Mouse (Mus musculus) liver, postnatal 0 days (tissue): ENCODE results near the gene Fam171a1. TPM values are rescaled to one million over a fixed set of nuclear protein-coding genes. Genes with fewer than 3 reads are reported as not detected.

Experiments used
- ATAC-seq: fragments of 200-750 bp; cut with Nextera tagmentation; 2 replicates; pipeline ENCODE4 v1.8.0; 2017; ENCODE audit warnings: mild to moderate bottlenecking, moderate library complexity
- DNase-seq: peaks from one replicate; pipeline ENCODE4 v3.0.0-alpha.2; 2016
- H3K27ac ChIP-seq: fragments of 300-500 bp; sonication (generic); 2 replicates; pipeline ENCODE4 v1.5.1; 2014; ENCODE audit warnings: antibody characterized with exemption, moderate library complexity, mild to moderate bottlenecking, low read depth
- H3K27me3 ChIP-seq: fragments of 300-500 bp; sonication (generic); 2 replicates; pipeline ENCODE4 v1.6.1; 2014; ENCODE audit warnings: low read length, control low read depth, mixed read lengths; ENCODE audit not compliant: insufficient read depth
- H3K36me3 ChIP-seq: fragments of 300-500 bp; sonication (generic); replicated peaks from 2 replicates; pipeline ENCODE4 v1.6.1; 2014; ENCODE audit warnings: mild to moderate bottlenecking, control low read depth, low read length, moderate library complexity, mixed read lengths; ENCODE audit not compliant: insufficient read depth
- H3K4me1 ChIP-seq: fragments of 300-500 bp; sonication (generic); 2 replicates; pipeline ENCODE4 v1.6.1; 2014; ENCODE audit warnings: antibody characterized with exemption, mild to moderate bottlenecking, control low read depth; ENCODE audit not compliant: insufficient read depth
- H3K4me2 ChIP-seq: fragments of 300-500 bp; sonication (generic); 2 replicates; pipeline ENCODE4 v1.6.1; 2014; ENCODE audit warnings: low read depth, mild to moderate bottlenecking, low read length, moderate library complexity, mixed read lengths
- H3K4me3 ChIP-seq: fragments of 300-500 bp; sonication (generic); 2 replicates; pipeline ENCODE4 v1.5.1; 2014; ENCODE audit warnings: low read depth, low read length
- H3K9ac ChIP-seq: fragments of 300-500 bp; sonication (generic); replicated peaks from 2 replicates; pipeline ENCODE4 v1.6.1; 2014; ENCODE audit warnings: mild to moderate bottlenecking, moderate library complexity
- H3K9me3 ChIP-seq: fragments of 300-500 bp; sonication (generic); 2 replicates; pipeline ENCODE4 v1.6.1; 2016; ENCODE audit warnings: mild to moderate bottlenecking, control low read depth, low read length, mixed read lengths
- CTCF ChIP-seq: sonication (generic); IDR thresholded peaks from 2 replicates; pipeline ENCODE4 v1.5.1; 2016; ENCODE audit warnings: antibody characterized with exemption, low read depth
- EP300 ChIP-seq: IDR thresholded peaks from 2 replicates; pipeline ENCODE4 v1.6.1; 2016; ENCODE audit warnings: antibody characterized with exemption, low read depth, mild to moderate bottlenecking
- WGBS: fragments of 180-500 bp; shearing (Covaris S2); extraction: QIAGEN DNeasy Blood & Tissue Kit; methylation state at CpG from one replicate; pipeline ENCODE4 v1.1.7; 2014; ENCODE audit not compliant: insufficient replicate concordance; 5-methylcytosine and 5-hydroxymethylcytosine counted together
- microRNA-seq: library from miRNA; unstranded; fragments of <30 nt; microRNA quantifications from one replicate; pipeline ENCODE4, GENCODE M21; 2016
- polyA plus RNA-seq: library from polyadenylated mRNA; unstranded; fragments of >200 nt; fragmentation: Nextera tagmentation; extraction: Ambion mirVana; gene quantifications from 2 replicates; pipeline ENCODE4 v1.2.1, GENCODE M21; 2015

Fam171a1 gene
- polyA plus RNA-seq, 1 experiment from 2014 or later = 2.5 TPM

- Histone ChIP-seq H3K27me3 (no peaks in the 10 kb centered on the region), H3K4me3 (no peak overlapping the region), H3K9me3 (no peaks in the 10 kb centered on the region), H3K36me3 (no peaks in the 10 kb centered on the region), H3K27ac (no peak overlapping the region), H3K4me1 (no peaks in the 10 kb centered on the region), H3K4me2 (no peak overlapping the region), H3K9ac (no peak overlapping the region)
- 64% methylated on average over 2 of the region's 2 CpGs for WGBS
- ATAC-seq (no peak), DNase-seq (no peak)
- TF ChIP-seq CTCF (no peak), EP300 (no peak)
Observed at GRCm38 (mm10) chr2:3251309-3251708, 137.3 kb downstream of the Fam171a1 start.

GRCm38 (mm10) chr2:3266466-3266865 lies 152.4 kb downstream of the Fam171a1 start:
- Histone ChIP-seq H3K36me3 (no peaks in the 10 kb centered on the region), H3K4me1 (no peaks in the 10 kb centered on the region), H3K4me3 (no peak overlapping the region), H3K9ac (no peak overlapping the region), H3K27ac (no peak overlapping the region), H3K27me3 (no peaks in the 10 kb centered on the region), H3K9me3 (no peaks in the 10 kb centered on the region), H3K4me2 (no peak overlapping the region)
- no peak for TF ChIP-seq EP300
- no peak for TF ChIP-seq CTCF
- DNase-seq (no peak), ATAC-seq (no peak)
- WGBS = 77% methylated on average over 3 of the region's 3 CpGs

GRCm38 (mm10) chr2:3267879-3268278 lies 153.9 kb downstream of the Fam171a1 start:
- H3K9ac ChIP-seq = no peak overlapping the region
- H3K27me3 ChIP-seq = no peaks in the 10 kb centered on the region
- H3K4me3 ChIP-seq = no peak overlapping the region
- 27% methylated on average over 3 of the region's 3 CpGs for WGBS
- no peak overlapping the region for H3K27ac ChIP-seq
- H3K4me1 ChIP-seq = no peaks in the 10 kb centered on the region
- H3K4me2 ChIP-seq = no peak overlapping the region
- no peaks in the 10 kb centered on the region for H3K36me3 ChIP-seq
- DNase-seq = no peak
- TF ChIP-seq CTCF (no peak), EP300 (no peak)
- no peaks in the 10 kb centered on the region for H3K9me3 ChIP-seq
- ATAC-seq = no peak

- TF ChIP-seq CTCF (no peak), EP300 (no peak)
- no peak overlapping the region for H3K27ac ChIP-seq
- no peak overlapping the region for H3K4me3 ChIP-seq
- no peaks in the 10 kb centered on the region for H3K36me3 ChIP-seq
- no peak overlapping the region for H3K9ac ChIP-seq
- H3K4me1 ChIP-seq = no peaks in the 10 kb centered on the region
- no peak for DNase-seq
- WGBS = 72% methylated on average over 2 of the region's 2 CpGs
- H3K9me3 ChIP-seq = no peaks in the 10 kb centered on the region
- no peak overlapping the region for H3K4me2 ChIP-seq
- H3K27me3 ChIP-seq = no peaks in the 10 kb centered on the region
- ATAC-seq = no peak
Observed at GRCm38 (mm10) chr2:3273349-3273748, 159.3 kb downstream of the Fam171a1 start.

GRCm38 (mm10) chr2:3276106-3276505 lies 162.1 kb downstream of the Fam171a1 start:
- Histone ChIP-seq H3K27ac (no peak overlapping the region), H3K9ac (no peak overlapping the region), H3K27me3 (no peaks in the 10 kb centered on the region), H3K9me3 (no peaks in the 10 kb centered on the region), H3K4me1 (no peaks in the 10 kb centered on the region), H3K4me3 (no peak overlapping the region), H3K4me2 (no peak overlapping the region), H3K36me3 (no peaks in the 10 kb centered on the region)
- WGBS = 48% methylated on average over 2 of the region's 2 CpGs
- DNase-seq (no peak), ATAC-seq (no peak)
- TF ChIP-seq EP300 (no peak), CTCF (no peak)

Small RNAs within 50 kb of the gene (microRNA-seq; reads per million reads assigned to microRNA genes)
- gene Gm27306 = not detected

Other genes starting within 250 kb of the Fam171a1 start
- 17.1 and 17.4 TPM in 2 replicates for gene Nmt2, start 170.0 kb downstream of the Fam171a1 start, polyA plus RNA-seq
- 10.2 and 10.3 TPM in 2 replicates for gene Rpp38, start 218.4 kb downstream of the Fam171a1 start, polyA plus RNA-seq
- gene Acbd7, start 221.9 kb downstream of the Fam171a1 start, polyA plus RNA-seq = 0.29 TPM in 1 of 2 replicates, not detected in the other